Mouse (Mus musculus): ENCODE data around the gene Plekhh2.

DNA sequence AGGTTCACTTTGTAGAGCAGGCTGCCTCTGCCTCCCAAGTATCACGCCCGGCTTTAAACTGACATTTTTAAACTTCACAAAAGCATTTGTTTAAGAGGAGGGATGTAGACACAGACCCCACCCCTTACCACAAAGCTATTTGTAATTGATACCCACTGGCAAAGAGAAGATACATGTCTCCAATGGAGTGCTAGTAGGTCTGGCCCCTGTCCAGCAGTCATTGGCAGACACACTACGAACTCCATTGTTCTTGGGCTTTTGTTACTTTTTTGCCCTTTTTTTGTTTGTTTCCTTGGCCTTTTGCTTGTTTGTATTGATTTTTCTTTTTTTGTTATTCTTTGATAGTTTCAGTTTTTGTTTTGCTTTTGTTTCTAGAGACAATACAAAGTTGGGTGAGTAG lies 26.3 kb downstream of the Plekhh2 start:
- no peak for TF ChIP-seq CTCF (IDR thresholded peaks at IDR 0.05; ENCODE audit: borderline replicate concordance, control insufficient read depth, extremely low read depth, insufficient read depth, low read length, poor library complexity)
- no peak for TF ChIP-seq POLR2A (IDR thresholded peaks at IDR 0.05; ENCODE audit: control insufficient read depth, extremely low read depth, insufficient read depth, low read length, poor library complexity)

Data from thymus, adult 2 months (tissue).